Mouse (Mus musculus) cerebellum, adult 2 months (tissue): ENCODE results near the gene Tmem150c. TPM values are rescaled to one million over a fixed set of nuclear protein-coding genes. Genes with fewer than 3 reads are reported as not detected.

ENCODE experiments used
- DNase-seq, 2 experiments: peaks; one replicate each; pipeline ENCODE4 v3.0.0; 2021
- H3K27ac ChIP-seq: fragments of 200-500 bp; 2 replicates; pipeline ENCODE4 v1.5.1; 2012; ENCODE audit warnings: low read length, control low read depth, inconsistent platforms; ENCODE audit not compliant: insufficient read depth
- H3K27me3 ChIP-seq: fragments of 200-500 bp; 2 replicates; pipeline ENCODE4 v1.6.1; 2012; ENCODE audit warnings: inconsistent platforms, mild to moderate bottlenecking, low read length, moderate library complexity; ENCODE audit not compliant: control insufficient read depth, insufficient read depth
- H3K4me1 ChIP-seq: fragments of 200-500 bp; 2 replicates; pipeline ENCODE4 v1.6.1; 2011; ENCODE audit warnings: low read length; ENCODE audit not compliant: control insufficient read depth, insufficient read depth
- H3K4me3 ChIP-seq: fragments of 200-500 bp; replicated peaks from 2 replicates; pipeline ENCODE3; 2011; ENCODE audit warnings: mild to moderate bottlenecking, low read depth, low read length, control low read depth; ENCODE audit not compliant: insufficient read depth
- CTCF ChIP-seq: fragments of 200-500 bp; IDR thresholded peaks from 2 replicates; pipeline ENCODE4 v1.5.1; 2011; ENCODE audit warnings: low read depth, mild to moderate bottlenecking, control low read depth, low read length, moderate library complexity, borderline replicate concordance; ENCODE audit not compliant: insufficient read depth
- POLR2A ChIP-seq: fragments of 200-500 bp; IDR thresholded peaks from 2 replicates; pipeline ENCODE4 v1.6.1; 2011; ENCODE audit warnings: low read length, control low read depth, borderline replicate concordance; ENCODE audit not compliant: insufficient read depth
- WGBS: fragments of 180-500 bp; shearing (Covaris S2); methylation state at CpG from one replicate; pipeline ENCODE4 v1.1.7; 2018; 5-methylcytosine and 5-hydroxymethylcytosine counted together
- polyA plus RNA-seq: library from polyadenylated mRNA; depleted of rRNA; stranded (reverse); fragments of >200 nt; gene quantifications from 2 replicates; pipeline ENCODE4 v1.2.3, GENCODE M21; 2012

Tmem150c gene
- polyA plus RNA-seq, 1 experiment = 30.1 TPM

DNA sequence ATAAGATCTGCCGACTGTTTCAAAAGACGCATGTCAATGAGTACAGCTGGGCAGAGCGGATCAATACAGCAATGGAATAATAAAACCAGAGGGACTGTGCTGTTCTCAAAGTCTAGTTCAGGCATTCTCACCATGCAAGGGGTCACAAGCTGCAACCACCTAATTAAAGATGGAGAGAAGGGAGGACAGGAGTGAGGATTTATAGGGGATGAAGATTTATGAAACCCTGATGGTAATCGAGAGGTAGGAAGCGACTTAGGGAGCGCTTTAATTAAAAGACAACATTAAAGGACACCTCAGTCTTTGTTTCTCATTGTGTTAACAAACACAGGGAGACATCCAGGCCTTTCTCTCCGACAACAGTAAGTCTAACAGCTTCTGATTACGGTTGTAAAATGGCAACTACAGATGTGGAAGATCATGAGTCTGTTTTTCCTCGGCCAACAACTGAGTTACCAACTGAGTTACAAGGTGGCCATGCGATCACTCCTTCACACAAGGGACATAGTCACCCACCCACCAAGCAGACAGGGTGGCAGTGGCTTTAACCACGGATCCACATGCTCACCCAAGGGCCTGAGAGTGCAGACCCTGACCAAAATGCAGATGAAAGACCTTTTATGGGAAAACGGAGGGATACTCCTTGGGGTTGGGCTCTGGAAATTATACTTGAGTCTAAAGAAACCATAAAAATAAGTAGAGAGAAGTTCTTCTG, 34.0 kb downstream of the Tmem150c start:
- 93% methylated on average over 12 of the region's 12 CpGs for WGBS
- H3K4me1 ChIP-seq = peaks cover 13% of the 10 kb centered on the region
- no peak for DNase-seq

DNA sequence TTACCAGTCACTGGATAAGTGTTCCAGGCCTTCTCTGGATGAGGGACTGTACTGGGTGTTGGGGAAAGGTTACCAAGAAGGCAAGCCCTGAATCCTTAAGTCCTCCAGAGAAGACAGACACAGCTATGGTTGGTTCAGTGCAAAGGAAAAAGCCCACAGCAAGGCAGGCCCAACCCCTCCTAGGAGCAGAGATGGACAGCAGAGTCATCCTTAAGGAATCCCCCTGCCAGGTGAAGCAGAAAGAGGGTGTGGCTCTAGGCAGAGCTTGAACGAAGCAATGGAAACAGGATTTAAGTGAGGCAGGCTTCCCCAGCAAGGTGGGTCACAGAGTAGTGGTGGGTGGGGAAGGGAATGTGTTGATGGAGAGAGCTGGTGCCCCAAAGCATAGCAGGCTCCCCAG, 35.1 kb downstream of the Tmem150c start:
- H3K27me3 ChIP-seq = no peaks in the 10 kb centered on the region
- peaks cover 13% of the 10 kb centered on the region for H3K4me1 ChIP-seq
- WGBS = 75% methylated on average over 1 of the region's 1 CpGs
- H3K27ac ChIP-seq = no peak overlapping the region
- no peak for DNase-seq
- TF ChIP-seq CTCF (no peak), POLR2A (no peak)
- no peak overlapping the region for H3K4me3 ChIP-seq

More for the DNA sequence above, 34.0 kb downstream of the Tmem150c start:
- no peak overlapping the region for H3K4me3 ChIP-seq
- no peaks in the 10 kb centered on the region for H3K27me3 ChIP-seq
- TF ChIP-seq POLR2A (no peak), CTCF (no peak)
- no peak overlapping the region for H3K27ac ChIP-seq

DNA sequence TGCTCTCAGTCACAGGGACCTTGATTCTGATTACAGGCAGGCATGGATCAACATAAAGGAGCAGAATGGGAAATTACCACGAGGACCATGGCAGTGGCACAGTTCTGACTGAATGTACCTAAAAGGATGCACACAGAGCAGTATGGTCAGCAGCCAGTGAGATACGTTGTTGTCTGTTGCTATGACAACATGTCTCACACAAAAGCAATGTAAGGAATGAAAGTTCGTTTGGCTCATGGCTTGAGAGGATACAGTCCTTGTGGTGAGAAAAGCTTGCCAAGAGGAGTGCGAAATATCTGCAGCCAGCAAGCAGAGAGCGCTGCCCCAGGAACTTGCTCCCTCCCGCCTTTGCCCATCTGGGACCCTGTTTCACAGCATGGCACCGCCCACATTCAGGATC, 36.3 kb downstream of the Tmem150c start:
- no peak for DNase-seq
- Histone ChIP-seq H3K27me3 (no peaks in the 10 kb centered on the region), H3K4me1 (peaks cover 13% of the 10 kb centered on the region), H3K4me3 (no peak overlapping the region), H3K27ac (no peak overlapping the region)
- TF ChIP-seq CTCF = no peak
- no peak for TF ChIP-seq POLR2A
- 56% methylated on average over 7 of the region's 7 CpGs for WGBS

DNA sequence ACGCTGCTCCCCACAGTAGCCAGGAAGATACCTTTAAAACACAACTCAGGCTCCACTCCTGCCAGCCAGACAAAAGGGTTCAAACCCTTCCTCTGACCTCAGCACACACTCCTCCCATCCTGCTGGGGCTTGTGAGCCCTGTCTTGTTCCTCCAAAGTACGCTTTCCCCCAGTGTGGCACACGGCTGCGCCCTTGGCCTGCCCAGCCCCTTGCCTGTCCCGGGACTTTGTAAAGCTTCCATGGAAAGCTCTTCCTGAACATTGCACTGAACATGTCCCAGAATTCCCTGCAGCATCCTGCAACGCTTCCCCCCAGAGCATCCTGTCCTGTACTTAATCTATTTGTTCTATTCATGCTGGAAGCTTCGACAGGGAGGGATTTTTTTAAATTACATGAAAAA, 38.4 kb downstream of the Tmem150c start:
- H3K27ac ChIP-seq = no peak overlapping the region
- TF ChIP-seq CTCF (no peak), POLR2A (no peak)
- no peak for DNase-seq
- peaks cover 5% of the 10 kb centered on the region for H3K4me1 ChIP-seq
- WGBS = 77% methylated on average over 7 of the region's 7 CpGs
- H3K4me3 ChIP-seq = no peak overlapping the region
- no peaks in the 10 kb centered on the region for H3K27me3 ChIP-seq

DNA sequence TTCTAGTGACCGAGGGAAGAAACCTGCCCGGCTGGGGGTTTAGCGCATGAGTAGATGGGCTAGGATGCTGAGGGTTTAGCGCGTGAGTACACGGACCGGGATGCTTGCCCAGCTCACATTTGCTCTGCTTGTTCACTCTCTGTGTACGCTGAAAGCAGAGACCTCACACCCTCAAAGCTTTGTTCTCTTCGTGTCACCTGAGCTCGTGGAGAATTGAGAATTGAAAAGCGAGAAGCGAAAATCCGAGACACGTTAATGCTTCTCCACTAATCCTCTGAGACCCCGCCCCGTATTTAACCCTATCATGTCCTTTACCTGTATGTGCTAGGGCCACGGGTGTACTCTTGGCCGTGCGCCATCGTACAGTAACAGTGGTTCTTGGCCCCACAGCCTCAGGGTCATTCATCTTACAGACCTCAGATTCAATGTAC, 38.9 kb downstream of the Tmem150c start:
- H3K27ac ChIP-seq = no peak overlapping the region
- DNase-seq = no peak
- no peaks in the 10 kb centered on the region for H3K27me3 ChIP-seq
- TF ChIP-seq CTCF (no peak), POLR2A (no peak)
- WGBS = 24% methylated on average over 20 of the region's 20 CpGs
- peaks cover 5% of the 10 kb centered on the region for H3K4me1 ChIP-seq
- no peak overlapping the region for H3K4me3 ChIP-seq

DNA sequence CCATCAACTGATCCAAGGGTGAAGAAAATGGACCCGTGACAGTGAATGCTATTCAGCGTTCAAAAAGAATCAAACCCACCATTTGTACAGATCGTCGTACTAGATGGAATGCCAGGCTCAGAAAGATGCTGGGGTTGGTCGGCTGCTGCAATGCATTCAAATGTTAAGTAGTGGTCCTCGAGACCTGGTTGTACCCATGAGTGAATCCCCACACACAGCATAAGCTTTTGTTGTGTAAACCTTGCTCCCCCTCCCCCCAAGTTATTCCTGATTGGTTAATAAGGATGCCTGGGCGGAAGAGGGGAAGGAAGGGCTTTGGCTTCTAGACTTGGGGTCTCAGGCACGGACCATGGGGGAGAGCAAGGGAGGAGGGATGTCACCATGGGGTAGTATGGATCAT, 40.3 kb downstream of the Tmem150c start:
- WGBS = 82% methylated on average over 8 of the region's 8 CpGs
- DNase-seq = no peak
- no peak overlapping the region for H3K27ac ChIP-seq
- no peaks in the 10 kb centered on the region for H3K27me3 ChIP-seq
- H3K4me3 ChIP-seq = no peak overlapping the region
- H3K4me1 ChIP-seq = peaks cover 5% of the 10 kb centered on the region
- TF ChIP-seq CTCF (no peak), POLR2A (no peak)

DNA sequence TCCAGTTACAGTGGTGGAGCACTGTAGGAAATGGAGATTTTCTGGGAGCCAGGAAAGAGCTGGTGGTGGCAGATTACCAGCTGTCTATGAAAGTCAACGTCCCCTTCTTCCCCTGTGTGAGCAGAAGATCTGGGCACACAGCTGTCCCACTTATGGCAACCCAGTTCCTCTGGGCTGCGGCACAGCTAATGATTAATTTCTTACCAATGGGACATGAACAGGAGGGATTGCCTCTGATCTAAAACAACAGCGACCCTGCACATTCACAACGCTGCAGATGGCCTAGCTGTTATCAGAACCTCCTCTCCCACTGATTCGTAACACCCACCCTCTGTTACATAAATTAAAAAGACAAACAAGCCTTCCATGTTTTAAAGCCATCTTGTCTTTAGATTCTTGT, 46.2 kb downstream of the Tmem150c start:
- peaks cover 8% of the 10 kb centered on the region for H3K4me1 ChIP-seq
- DNase-seq = no peak
- H3K4me3 ChIP-seq = no peak overlapping the region
- no peaks in the 10 kb centered on the region for H3K27me3 ChIP-seq
- H3K27ac ChIP-seq = no peak overlapping the region
- WGBS = 79% methylated on average over 5 of the region's 5 CpGs
- TF ChIP-seq CTCF (no peak), POLR2A (no peak)

DNA sequence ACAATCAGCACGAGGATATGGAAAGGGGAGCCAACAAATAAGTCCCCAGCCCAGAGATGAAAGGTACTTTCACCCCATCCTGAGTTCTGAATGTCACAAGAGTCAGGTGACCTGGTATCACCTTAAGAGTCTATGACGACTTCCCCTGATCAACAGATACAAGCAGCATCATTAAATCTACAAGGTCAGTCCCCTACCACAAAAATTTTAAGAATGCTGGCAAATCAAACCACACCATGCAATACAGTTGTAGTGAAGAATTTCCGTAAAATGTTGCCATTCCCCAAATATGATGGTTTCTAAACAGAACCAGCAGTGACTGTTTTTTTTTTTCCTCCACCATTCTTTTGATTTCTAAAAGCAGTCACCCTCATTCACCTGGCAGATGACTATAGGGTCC, 49.0 kb downstream of the Tmem150c start:
- no peak for DNase-seq
- TF ChIP-seq POLR2A (no peak), CTCF (no peak)
- peaks cover 8% of the 10 kb centered on the region for H3K4me1 ChIP-seq
- WGBS = 94% methylated on average over 3 of the region's 3 CpGs
- H3K4me3 ChIP-seq = no peak overlapping the region
- H3K27me3 ChIP-seq = no peaks in the 10 kb centered on the region
- H3K27ac ChIP-seq = no peak overlapping the region

DNA sequence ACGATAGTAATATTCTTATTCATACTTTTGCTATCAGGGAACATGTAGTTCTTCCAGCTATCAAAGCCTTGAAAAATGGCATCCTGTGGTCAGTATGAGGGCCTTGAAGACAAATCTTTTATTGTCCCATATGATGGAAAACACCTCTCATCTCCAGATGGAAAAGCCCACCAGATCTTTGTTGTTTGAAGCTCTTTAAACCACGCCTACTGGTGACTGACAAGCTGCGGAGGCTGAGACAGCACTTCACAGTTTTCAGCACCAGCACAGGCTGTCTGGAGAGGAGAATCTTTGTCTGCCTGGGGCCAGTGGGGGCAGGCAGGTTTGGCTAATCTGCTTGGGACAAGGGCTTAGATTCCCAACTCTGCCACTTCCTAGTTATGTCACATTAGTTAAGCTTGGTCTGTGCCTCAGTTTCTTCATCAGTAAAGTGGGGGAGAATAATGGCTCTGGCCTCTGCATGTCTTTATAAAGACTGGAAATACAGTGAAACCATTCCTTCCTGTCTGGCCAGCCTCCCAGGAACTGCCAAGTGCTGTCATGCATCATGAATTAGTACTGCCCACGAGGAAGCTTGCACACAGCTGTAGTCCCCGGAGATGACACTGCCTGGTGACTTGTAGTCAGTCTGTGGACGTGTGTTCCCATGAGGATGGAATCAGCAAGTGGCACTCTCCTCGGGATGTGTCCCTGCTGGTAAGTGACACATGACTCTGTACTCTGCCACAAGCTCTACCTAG, 49.9 kb downstream of the Tmem150c start:
- Histone ChIP-seq H3K27ac (no peak overlapping the region), H3K27me3 (no peaks in the 10 kb centered on the region), H3K4me1 (peaks cover 8% of the 10 kb centered on the region), H3K4me3 (no peak overlapping the region)
- 44% methylated on average over 7 of the region's 7 CpGs for WGBS
- TF ChIP-seq POLR2A (no peak), CTCF (no peak)
- DNase-seq = peak in 1 of 2 experiments; percentile 36
